Mouse (Mus musculus) neural tube, embryonic 12.5 days (tissue): ENCODE measurements around the gene D1Pas1. TPM values are rescaled to one million over a fixed set of nuclear protein-coding genes. Genes with fewer than 3 reads are reported as not detected.

Experiments
- ATAC-seq: fragments of 200-750 bp; cut with Nextera tagmentation; 2 replicates; pipeline ENCODE4 v1.8.0; 2017; ENCODE audit warnings: low read depth, mild to moderate bottlenecking, moderate TSS enrichment, moderate library complexity; ENCODE audit not compliant: low FRiP score
- H3K27ac ChIP-seq: fragments of 300-500 bp; sonication (generic); 2 replicates; pipeline ENCODE4 v1.5.1; 2016
- H3K27me3 ChIP-seq: fragments of 300-500 bp; sonication (generic); replicated peaks from 2 replicates; pipeline ENCODE4 v1.6.1; 2016; ENCODE audit warnings: mild to moderate bottlenecking
- H3K36me3 ChIP-seq: fragments of 300-500 bp; sonication (generic); 2 replicates; pipeline ENCODE4 v1.6.1; 2016; ENCODE audit warnings: mild to moderate bottlenecking
- H3K4me1 ChIP-seq: fragments of 300-500 bp; sonication (generic); 2 replicates; pipeline ENCODE4 v1.6.1; 2016
- H3K4me2 ChIP-seq: fragments of 300-500 bp; sonication (generic); replicated peaks from 2 replicates; pipeline ENCODE4 v1.6.1; 2016; ENCODE audit warnings: mild to moderate bottlenecking
- H3K4me3 ChIP-seq: fragments of 300-500 bp; sonication (generic); 2 replicates; pipeline ENCODE4 v1.5.1; 2016
- H3K9ac ChIP-seq: fragments of 300-500 bp; sonication (generic); 2 replicates; pipeline ENCODE4 v1.6.1; 2016; ENCODE audit warnings: mild to moderate bottlenecking
- H3K9me3 ChIP-seq: fragments of 300-500 bp; sonication (generic); 2 replicates; pipeline ENCODE4 v1.6.1; 2016; ENCODE audit warnings: mild to moderate bottlenecking
- WGBS: fragments of 180-500 bp; shearing (Covaris S2); methylation state at CpG from one replicate; pipeline ENCODE4 v1.1.7; 2016; 5-methylcytosine and 5-hydroxymethylcytosine counted together
- polyA plus RNA-seq: library from polyadenylated mRNA; unstranded; fragments of >200 nt; fragmentation: Nextera tagmentation; extraction: Ambion mirVana; gene quantifications from 2 replicates; pipeline ENCODE4 v1.2.1, GENCODE M21; 2016

Gene D1Pas1
- polyA plus RNA-seq, 1 experiment from 2014 or later, result 0.28 TPM

DNA sequence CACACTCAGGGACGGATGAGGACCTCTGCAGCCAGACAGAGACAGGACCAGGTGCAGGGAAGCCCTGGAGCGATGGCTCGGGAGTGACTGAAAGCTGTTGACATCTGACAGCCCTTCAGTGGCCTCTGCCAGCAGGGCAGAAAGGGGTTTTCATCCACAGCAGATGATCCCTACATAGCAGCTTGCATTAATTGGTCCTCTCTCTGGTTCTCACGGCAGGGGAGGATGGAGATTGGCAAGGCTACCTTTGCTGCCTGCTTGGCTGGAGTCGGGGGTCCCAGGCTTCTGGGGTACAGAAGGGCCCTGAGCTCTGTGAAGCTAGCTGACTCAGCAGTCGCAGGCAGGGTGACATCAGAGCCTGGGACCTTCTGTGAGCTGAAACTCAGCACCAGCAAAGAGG is 24.3 kb downstream of the D1Pas1 start:
- H3K9ac ChIP-seq, result no peak overlapping the region
- no peak for ATAC-seq
- WGBS, result 71% methylated on average over 6 of the region's 6 CpGs

GRCm38 (mm10) chr1:186992113-186992512 is 24.9 kb downstream of the D1Pas1 start:
- H3K4me1 ChIP-seq, result 0 out of 2 replicates have a peak, but pooled peaks cover 1% of the 10 kb centered on the region
- H3K27ac ChIP-seq, result no peak overlapping the region
- no peak overlapping the region for H3K4me3 ChIP-seq
- 86% methylated on average over 3 of the region's 3 CpGs for WGBS
- ATAC-seq, result no peak
- H3K9ac ChIP-seq, result no peak overlapping the region
- no peak overlapping the region for H3K4me2 ChIP-seq
- H3K36me3 ChIP-seq, result no peaks in the 10 kb centered on the region
- peaks cover 4% of the 10 kb centered on the region; the same call in 1 of the 2 replicates for H3K9me3 ChIP-seq
- no peaks in the 10 kb centered on the region for H3K27me3 ChIP-seq

More for the DNA sequence above, 24.3 kb downstream of the D1Pas1 start:
- no peak overlapping the region for H3K4me3 ChIP-seq
- H3K27ac ChIP-seq, result no peak overlapping the region
- no peaks in the 10 kb centered on the region for H3K4me1 ChIP-seq
- no peak overlapping the region for H3K4me2 ChIP-seq
- peaks cover 4% of the 10 kb centered on the region; the same call in 1 of the 2 replicates for H3K9me3 ChIP-seq
- no peaks in the 10 kb centered on the region for H3K27me3 ChIP-seq
- H3K36me3 ChIP-seq, result no peaks in the 10 kb centered on the region

- ATAC-seq, result peak; percentile 79
- Histone ChIP-seq H3K4me3 (no peak overlapping the region), H3K9ac (no peak overlapping the region), H3K27me3 (no peaks in the 10 kb centered on the region), H3K9me3 (peaks cover 1% of the 10 kb centered on the region; the same call in 1 of the 2 replicates), H3K4me1 (0 out of 2 replicates have a peak, but pooled peaks cover 8% of the 10 kb centered on the region), H3K36me3 (no peaks in the 10 kb centered on the region), H3K27ac (peak overlapping the region; percentile 7; the same call in 1 of the 2 replicates), H3K4me2 (0 out of 2 replicates have a peak overlapping the region, but pooled peaks have one; percentile 6)
- WGBS, result 48% methylated on average over 21 of the region's 21 CpGs
These were observed 30.5 kb downstream of the D1Pas1 start for GRCm38 (mm10) chr1:186997596-186998304.

DNA sequence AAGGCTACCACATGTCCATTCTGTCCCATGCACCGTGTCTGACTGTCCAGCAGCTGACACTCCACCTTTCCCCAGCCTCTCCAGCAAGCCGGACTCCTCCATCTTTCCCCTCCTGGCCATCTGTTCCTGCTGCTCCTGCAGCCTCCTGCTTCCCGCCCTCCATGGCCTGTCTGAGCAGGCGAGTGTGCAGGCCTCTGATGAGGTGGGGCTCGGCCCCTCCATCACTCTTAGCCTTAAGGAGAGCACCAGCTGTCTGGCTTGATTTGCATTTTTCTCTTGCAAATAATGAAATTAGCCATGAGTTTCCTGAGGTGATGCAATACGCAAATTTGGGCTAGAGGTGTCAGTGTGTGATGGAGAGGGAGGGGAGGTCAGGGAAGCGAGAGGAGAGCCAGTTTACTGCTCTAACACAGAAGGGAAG is 36.2 kb downstream of the D1Pas1 start:
- Histone ChIP-seq H3K4me1 (no peaks in the 10 kb centered on the region), H3K27me3 (no peaks in the 10 kb centered on the region), H3K9me3 (no peaks in the 10 kb centered on the region), H3K36me3 (no peaks in the 10 kb centered on the region), H3K4me3 (no peak overlapping the region), H3K4me2 (no peak overlapping the region), H3K27ac (no peak overlapping the region), H3K9ac (no peak overlapping the region)
- 35% methylated on average over 7 of the region's 7 CpGs for WGBS
- peak; percentile 58 for ATAC-seq

- ATAC-seq, result no peak
- Histone ChIP-seq H3K4me1 (no peaks in the 10 kb centered on the region), H3K9me3 (no peaks in the 10 kb centered on the region), H3K4me3 (no peak overlapping the region), H3K4me2 (no peak overlapping the region), H3K9ac (no peak overlapping the region), H3K27me3 (no peaks in the 10 kb centered on the region), H3K36me3 (no peaks in the 10 kb centered on the region), H3K27ac (no peak overlapping the region)
- WGBS, result 97% methylated on average over 1 of the region's 1 CpGs
These were observed 37.1 kb downstream of the D1Pas1 start for GRCm38 (mm10) chr1:187004306-187004705.

DNA sequence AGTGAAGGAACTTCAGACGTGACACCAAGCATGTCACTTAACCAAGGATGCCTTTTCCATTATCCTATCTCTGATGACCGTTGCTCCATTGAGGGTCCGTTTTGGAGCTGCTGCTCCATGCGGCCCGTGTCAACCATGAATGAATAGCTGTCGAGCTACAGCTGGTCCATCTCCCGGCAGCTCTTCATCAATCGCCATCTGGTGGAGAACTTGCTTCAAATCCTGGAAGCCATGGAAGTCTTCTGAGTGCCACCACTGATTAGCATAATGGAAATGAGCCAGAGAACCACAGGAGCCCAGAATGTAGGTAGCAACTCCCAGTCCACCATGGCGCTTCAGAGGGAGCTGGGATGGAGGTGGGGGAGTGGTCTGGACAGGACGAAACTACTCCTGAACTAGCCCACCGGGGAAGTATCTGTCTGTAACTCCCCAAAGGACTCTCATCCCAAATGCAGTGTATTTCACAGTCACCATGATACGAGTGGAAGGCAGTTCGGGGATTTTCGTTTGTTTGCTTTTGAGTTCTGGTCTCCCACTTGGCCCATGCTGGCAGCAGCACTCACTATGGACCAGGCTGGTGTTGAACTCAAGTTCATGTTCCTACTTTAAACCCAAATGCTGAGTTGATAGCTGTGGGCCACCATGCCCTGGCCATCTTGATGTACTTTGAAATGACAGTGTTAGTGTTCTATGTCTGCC is 39.2 kb downstream of the D1Pas1 start:
- no peaks in the 10 kb centered on the region for H3K9me3 ChIP-seq
- H3K4me3 ChIP-seq, result no peak overlapping the region
- no peak overlapping the region for H3K9ac ChIP-seq
- no peak overlapping the region for H3K4me2 ChIP-seq
- H3K27me3 ChIP-seq, result no peaks in the 10 kb centered on the region
- no peak for ATAC-seq
- no peaks in the 10 kb centered on the region for H3K36me3 ChIP-seq
- H3K27ac ChIP-seq, result no peak overlapping the region
- 89% methylated on average over 14 of the region's 14 CpGs for whole genome bisulfite sequencing
- H3K4me1 ChIP-seq, result no peaks in the 10 kb centered on the region

DNA sequence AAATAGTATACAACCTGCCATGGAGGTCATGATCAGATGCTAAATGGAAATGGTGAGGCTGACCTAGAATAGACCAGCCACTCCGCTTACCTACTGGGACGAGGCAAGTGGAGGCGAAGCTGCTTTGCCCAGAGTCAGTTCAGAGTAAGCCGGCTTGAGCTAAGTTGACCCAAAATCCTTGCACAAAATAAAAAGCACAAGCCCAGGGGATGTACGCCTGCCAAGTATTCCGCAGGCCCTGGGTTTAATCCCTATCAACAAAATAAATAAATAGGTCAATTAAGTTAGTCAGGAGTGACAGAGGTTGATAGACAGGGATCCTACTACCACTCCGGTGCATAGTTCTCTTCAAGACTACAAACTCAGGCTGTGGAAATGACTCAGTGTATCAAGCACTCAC is 41.0 kb downstream of the D1Pas1 start:
- H3K4me2 ChIP-seq, result no peak overlapping the region
- no peak overlapping the region for H3K4me3 ChIP-seq
- no peaks in the 10 kb centered on the region for H3K9me3 ChIP-seq
- H3K4me1 ChIP-seq, result no peaks in the 10 kb centered on the region
- no peaks in the 10 kb centered on the region for H3K27me3 ChIP-seq
- no peaks in the 10 kb centered on the region for H3K36me3 ChIP-seq
- ATAC-seq, result no peak
- H3K9ac ChIP-seq, result no peak overlapping the region
- WGBS, result 96% methylated on average over 7 of the region's 7 CpGs
- H3K27ac ChIP-seq, result no peak overlapping the region

GRCm38 (mm10) chr1:187010071-187010470 is 42.9 kb downstream of the D1Pas1 start:
- no peaks in the 10 kb centered on the region for H3K9me3 ChIP-seq
- WGBS, result 87% methylated on average over 11 of the region's 11 CpGs
- no peak for ATAC-seq
- no peak overlapping the region for H3K27ac ChIP-seq
- H3K4me1 ChIP-seq, result no peaks in the 10 kb centered on the region
- H3K27me3 ChIP-seq, result no peaks in the 10 kb centered on the region
- H3K4me2 ChIP-seq, result no peak overlapping the region
- no peak overlapping the region for H3K4me3 ChIP-seq
- no peak overlapping the region for H3K9ac ChIP-seq
- no peaks in the 10 kb centered on the region for H3K36me3 ChIP-seq

DNA sequence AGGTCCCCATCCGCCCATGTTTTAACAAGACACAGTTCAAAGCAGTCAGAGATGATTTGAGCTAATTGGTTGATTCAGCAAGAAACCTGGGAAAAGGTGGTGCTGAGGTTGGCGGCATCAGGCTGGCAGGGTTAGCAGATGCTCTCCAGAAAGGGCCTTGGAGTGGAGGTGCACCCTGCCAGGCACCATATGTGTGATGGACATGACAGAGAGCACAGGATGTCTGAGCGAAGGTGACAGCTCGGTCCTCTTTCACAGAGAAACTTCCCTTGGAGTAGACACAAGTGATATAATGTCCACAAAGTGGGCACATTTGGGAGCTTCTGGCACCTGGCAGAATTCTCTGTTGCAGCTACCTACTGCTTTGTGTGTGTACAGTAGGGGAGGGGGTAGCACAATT is 44.4 kb downstream of the D1Pas1 start:
- ATAC-seq, result no peak
- Histone ChIP-seq H3K27me3 (no peaks in the 10 kb centered on the region), H3K9ac (no peak overlapping the region), H3K4me2 (no peak overlapping the region), H3K4me1 (no peaks in the 10 kb centered on the region), H3K36me3 (no peaks in the 10 kb centered on the region), H3K4me3 (no peak overlapping the region), H3K9me3 (no peaks in the 10 kb centered on the region), H3K27ac (no peak overlapping the region)
- WGBS, result 79% methylated on average over 4 of the region's 4 CpGs

DNA sequence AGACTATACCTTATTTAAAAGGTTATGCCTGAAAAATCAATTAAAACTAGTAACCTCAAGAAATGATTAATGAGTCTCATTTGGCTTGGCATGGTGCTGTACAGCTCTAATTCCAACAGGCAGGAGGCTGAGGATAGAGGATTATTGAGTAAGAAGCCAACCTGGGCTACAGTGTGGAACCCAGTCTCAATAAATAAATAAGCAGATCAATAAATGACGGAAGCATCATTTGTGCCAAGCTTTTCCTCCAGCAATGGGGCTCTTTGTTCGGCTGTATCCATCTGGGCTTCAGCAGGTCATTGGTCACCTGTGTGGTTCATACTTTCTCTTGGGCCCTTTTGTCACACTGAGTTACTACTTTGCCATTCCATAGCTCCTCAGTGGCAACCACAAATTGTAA is 46.9 kb downstream of the D1Pas1 start:
- 87% methylated on average over 2 of the region's 2 CpGs for WGBS
- no peak for ATAC-seq

DNA sequence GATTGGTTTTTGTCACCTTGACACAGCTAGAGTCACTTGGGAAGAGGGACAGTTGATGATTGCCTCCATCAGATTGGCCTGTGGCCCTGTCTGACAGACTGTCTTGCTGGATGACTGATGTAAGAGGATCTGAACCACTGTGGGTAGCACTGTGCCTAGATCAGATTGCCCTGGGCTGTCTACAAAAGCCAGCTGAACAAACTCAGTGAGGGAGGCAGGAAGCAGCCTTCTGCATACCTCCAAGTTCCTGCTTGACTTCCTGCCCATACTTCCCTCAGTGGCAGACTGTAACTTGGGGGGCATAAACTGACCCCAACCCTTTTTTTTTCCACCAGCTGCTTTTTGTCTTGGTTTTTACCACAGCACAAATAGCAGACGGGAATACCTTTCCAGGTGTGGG is 48.5 kb downstream of the D1Pas1 start:
- 84% methylated on average over 1 of the region's 1 CpGs for WGBS
- Histone ChIP-seq H3K9ac (no peak overlapping the region), H3K9me3 (no peaks in the 10 kb centered on the region), H3K4me2 (no peak overlapping the region), H3K4me1 (no peaks in the 10 kb centered on the region), H3K4me3 (no peak overlapping the region), H3K36me3 (no peaks in the 10 kb centered on the region), H3K27ac (no peak overlapping the region), H3K27me3 (no peaks in the 10 kb centered on the region)
- ATAC-seq, result no peak

More for the DNA sequence above, 46.9 kb downstream of the D1Pas1 start:
- no peaks in the 10 kb centered on the region for H3K4me1 ChIP-seq
- H3K27ac ChIP-seq, result no peak overlapping the region
- H3K4me3 ChIP-seq, result no peak overlapping the region
- no peak overlapping the region for H3K4me2 ChIP-seq
- H3K27me3 ChIP-seq, result no peaks in the 10 kb centered on the region
- H3K9me3 ChIP-seq, result no peaks in the 10 kb centered on the region
- no peak overlapping the region for H3K9ac ChIP-seq
- H3K36me3 ChIP-seq, result no peaks in the 10 kb centered on the region

DNA sequence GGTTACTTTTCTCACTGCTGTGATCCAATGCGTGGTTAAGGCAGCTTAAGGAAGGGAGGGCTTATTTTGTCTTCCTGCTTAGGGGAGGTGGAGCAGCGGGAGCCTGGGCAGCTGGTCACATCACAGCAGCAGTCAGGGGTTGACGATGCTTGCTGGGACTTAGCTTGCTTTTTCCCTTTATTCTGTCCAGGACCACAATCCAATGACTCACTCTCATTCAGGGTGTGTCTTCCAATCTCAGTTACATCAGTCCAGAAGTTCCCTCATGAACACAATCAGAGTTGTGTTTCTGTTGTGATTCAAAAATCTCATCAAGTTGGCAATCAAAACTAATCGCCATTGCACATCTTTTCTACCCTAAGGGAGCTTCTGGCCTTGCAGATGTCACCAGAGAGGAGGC is 48.9 kb downstream of the D1Pas1 start:
- H3K4me1 ChIP-seq, result no peaks in the 10 kb centered on the region
- WGBS, result 57% methylated on average over 4 of the region's 4 CpGs
- no peak overlapping the region for H3K9ac ChIP-seq
- H3K36me3 ChIP-seq, result no peaks in the 10 kb centered on the region
- no peak overlapping the region for H3K27ac ChIP-seq
- H3K4me3 ChIP-seq, result no peak overlapping the region
- H3K4me2 ChIP-seq, result no peak overlapping the region
- H3K9me3 ChIP-seq, result no peaks in the 10 kb centered on the region
- no peaks in the 10 kb centered on the region for H3K27me3 ChIP-seq
- ATAC-seq, result no peak
